Mouse (Mus musculus) hindbrain, embryonic 10.5 days (tissue): ENCODE results near the gene Samd13. TPM values are rescaled to one million over a fixed set of nuclear protein-coding genes. Genes with fewer than 3 reads are reported as not detected.

Experiments
- DNase-seq: peaks from one replicate; pipeline ENCODE4 v3.0.0-alpha.2; 2017; ENCODE audit warnings: low spot score
- H3K27ac ChIP-seq: fragments of 300-500 bp; sonication (generic); 2 replicates; pipeline ENCODE4 v1.5.1; 2016; ENCODE audit warnings: mild to moderate bottlenecking, moderate library complexity
- H3K27me3 ChIP-seq: fragments of 300-500 bp; sonication (generic); 2 replicates; pipeline ENCODE4 v1.6.1; 2016; ENCODE audit warnings: mild to moderate bottlenecking; ENCODE audit not compliant: poor library complexity, insufficient read depth, severe bottlenecking
- H3K36me3 ChIP-seq: fragments of 300-500 bp; sonication (generic); 2 replicates; pipeline ENCODE4 v1.6.1; 2016; ENCODE audit warnings: mild to moderate bottlenecking, moderate library complexity
- H3K4me1 ChIP-seq: fragments of 300-500 bp; sonication (generic); replicated peaks from 2 replicates; pipeline ENCODE4 v1.6.1; 2016; ENCODE audit warnings: mild to moderate bottlenecking
- H3K4me3 ChIP-seq: fragments of 300-500 bp; sonication (generic); 2 replicates; pipeline ENCODE4 v1.5.1; 2016; ENCODE audit warnings: mild to moderate bottlenecking, moderate library complexity
- H3K9me3 ChIP-seq: fragments of 300-500 bp; sonication (generic); 2 replicates; pipeline ENCODE4 v1.6.1; 2016; ENCODE audit warnings: mild to moderate bottlenecking, moderate library complexity
- WGBS: fragments of 180-500 bp; shearing (Covaris S2); methylation state at CpG from one replicate; pipeline ENCODE4 v1.1.7; 2016; 5-methylcytosine and 5-hydroxymethylcytosine counted together
- polyA plus RNA-seq: library from polyadenylated mRNA; unstranded; fragments of >200 nt; fragmentation: Nextera tagmentation; extraction: Ambion mirVana; gene quantifications from 2 replicates; pipeline ENCODE4 v1.2.1, GENCODE M21; 2016

Gene Samd13
- polyA plus RNA-seq, result 0.71 and 1.1 TPM in 2 replicates

GRCm38 (mm10) chr3:146684811-146685675 lies at the start of gene Samd13:
Gene Samd13 (minus strand): TSS chr3:146685592.
- H3K36me3 ChIP-seq, result no peaks in the 10 kb centered on the region
- H3K4me1 ChIP-seq, result peaks cover 12% of the 10 kb centered on the region; the same call in 1 of the 2 replicates
- H3K4me3 ChIP-seq, result peak within 1 kb of the TSS; percentile 66
- no peaks in the 10 kb centered on the region for H3K9me3 ChIP-seq
- 4% methylated on average over 50 of the region's 50 CpGs for whole genome bisulfite sequencing
- H3K27ac ChIP-seq, result peak within 1 kb of the TSS; percentile 86
- DNase-seq, result peak; percentile 78
- H3K27me3 ChIP-seq, result peaks cover 30% of the 10 kb centered on the region

- Histone ChIP-seq H3K4me3 (no peak overlapping the region), H3K36me3 (peaks cover 67% of the 10 kb centered on the region), H3K4me1 (no peaks in the 10 kb centered on the region), H3K9me3 (no peaks in the 10 kb centered on the region), H3K27ac (no peak overlapping the region), H3K27me3 (no peaks in the 10 kb centered on the region)
- DNase-seq, result no peak
- 95% methylated on average over 11 of the region's 11 CpGs for WGBS
Observed at GRCm38 (mm10) chr3:146731499-146731898, 46.1 kb upstream of the Samd13 start.

- WGBS, result 72% methylated on average over 3 of the region's 3 CpGs
- H3K4me3 ChIP-seq, result no peak overlapping the region
- no peaks in the 10 kb centered on the region for H3K27me3 ChIP-seq
- DNase-seq, result no peak
- H3K9me3 ChIP-seq, result peaks cover 5% of the 10 kb centered on the region; the same call in 1 of the 2 replicates
- H3K4me1 ChIP-seq, result peaks cover 6% of the 10 kb centered on the region; the same call in 1 of the 2 replicates
- H3K27ac ChIP-seq, result no peak overlapping the region
- H3K36me3 ChIP-seq, result peaks cover 29% of the 10 kb centered on the region
Observed at GRCm38 (mm10) chr3:146723037-146723436, 37.6 kb upstream of the Samd13 start.

- WGBS, result 80% methylated on average over 4 of the region's 4 CpGs
- Histone ChIP-seq H3K4me1 (peaks cover 6% of the 10 kb centered on the region; the same call in 1 of the 2 replicates), H3K36me3 (no peaks in the 10 kb centered on the region), H3K9me3 (no peaks in the 10 kb centered on the region), H3K27ac (no peak overlapping the region), H3K4me3 (no peak overlapping the region), H3K27me3 (no peaks in the 10 kb centered on the region)
- no peak for DNase-seq
Observed at GRCm38 (mm10) chr3:146719696-146720095, 34.3 kb upstream of the Samd13 start.

GRCm38 (mm10) chr3:146718251-146718650 lies 32.9 kb upstream of the Samd13 start:
- DNase-seq, result no peak
- no peak overlapping the region for H3K4me3 ChIP-seq
- H3K9me3 ChIP-seq, result no peaks in the 10 kb centered on the region
- H3K4me1 ChIP-seq, result peaks cover 1% of the 10 kb centered on the region; the same call in 1 of the 2 replicates
- WGBS, result 62% methylated on average over 5 of the region's 5 CpGs
- H3K27ac ChIP-seq, result no peak overlapping the region
- no peaks in the 10 kb centered on the region for H3K27me3 ChIP-seq
- no peaks in the 10 kb centered on the region for H3K36me3 ChIP-seq

- H3K9me3 ChIP-seq, result no peaks in the 10 kb centered on the region
- WGBS, result 76% methylated on average over 7 of the region's 7 CpGs
- 0 out of 2 replicates have a peak, but pooled peaks cover 3% of the 10 kb centered on the region for H3K4me1 ChIP-seq
- no peaks in the 10 kb centered on the region for H3K27me3 ChIP-seq
- H3K36me3 ChIP-seq, result no peaks in the 10 kb centered on the region
- DNase-seq, result no peak
- no peak overlapping the region for H3K4me3 ChIP-seq
- no peak overlapping the region for H3K27ac ChIP-seq
Observed at GRCm38 (mm10) chr3:146712305-146712704, 26.9 kb upstream of the Samd13 start.

GRCm38 (mm10) chr3:146711559-146711958 lies 26.2 kb upstream of the Samd13 start:
- no peaks in the 10 kb centered on the region for H3K9me3 ChIP-seq
- H3K36me3 ChIP-seq, result no peaks in the 10 kb centered on the region
- no peak overlapping the region for H3K27ac ChIP-seq
- 50% methylated on average over 6 of the region's 6 CpGs for WGBS
- H3K4me1 ChIP-seq, result 0 out of 2 replicates have a peak, but pooled peaks cover 3% of the 10 kb centered on the region
- DNase-seq, result no peak
- H3K27me3 ChIP-seq, result no peaks in the 10 kb centered on the region
- H3K4me3 ChIP-seq, result no peak overlapping the region

GRCm38 (mm10) chr3:146711084-146711483 lies 25.7 kb upstream of the Samd13 start:
- 0 out of 2 replicates have a peak, but pooled peaks cover 3% of the 10 kb centered on the region for H3K4me1 ChIP-seq
- no peak overlapping the region for H3K4me3 ChIP-seq
- no peaks in the 10 kb centered on the region for H3K36me3 ChIP-seq
- no peaks in the 10 kb centered on the region for H3K27me3 ChIP-seq
- no peak overlapping the region for H3K27ac ChIP-seq
- no peak for DNase-seq
- 76% methylated on average over 7 of the region's 7 CpGs for WGBS
- H3K9me3 ChIP-seq, result no peaks in the 10 kb centered on the region

- no peak for DNase-seq
- no peaks in the 10 kb centered on the region for H3K27me3 ChIP-seq
- H3K4me1 ChIP-seq, result 0 out of 2 replicates have a peak, but pooled peaks cover 3% of the 10 kb centered on the region
- no peaks in the 10 kb centered on the region for H3K36me3 ChIP-seq
- no peak overlapping the region for H3K4me3 ChIP-seq
- H3K27ac ChIP-seq, result no peak overlapping the region
- 94% methylated on average over 1 of the region's 1 CpGs for WGBS
- no peaks in the 10 kb centered on the region for H3K9me3 ChIP-seq
Observed at GRCm38 (mm10) chr3:146709086-146709485, 23.7 kb upstream of the Samd13 start.

GRCm38 (mm10) chr3:146708381-146708780 lies 23.0 kb upstream of the Samd13 start:
- no peaks in the 10 kb centered on the region for H3K27me3 ChIP-seq
- WGBS, result 84% methylated on average over 3 of the region's 3 CpGs
- H3K9me3 ChIP-seq, result no peaks in the 10 kb centered on the region
- H3K36me3 ChIP-seq, result no peaks in the 10 kb centered on the region
- DNase-seq, result no peak
- H3K4me1 ChIP-seq, result 0 out of 2 replicates have a peak, but pooled peaks cover 3% of the 10 kb centered on the region
- H3K27ac ChIP-seq, result no peak overlapping the region
- no peak overlapping the region for H3K4me3 ChIP-seq

GRCm38 (mm10) chr3:146704099-146704498 lies 18.7 kb upstream of the Samd13 start:
- Histone ChIP-seq H3K9me3 (no peaks in the 10 kb centered on the region), H3K4me1 (no peaks in the 10 kb centered on the region; the same call in 1 of the 2 replicates), H3K4me3 (no peak overlapping the region), H3K27ac (no peak overlapping the region), H3K27me3 (no peaks in the 10 kb centered on the region), H3K36me3 (no peaks in the 10 kb centered on the region)
- DNase-seq, result no peak
- 89% methylated on average over 4 of the region's 4 CpGs for WGBS

- Histone ChIP-seq H3K27me3 (no peaks in the 10 kb centered on the region), H3K36me3 (no peaks in the 10 kb centered on the region), H3K27ac (no peak overlapping the region), H3K9me3 (no peaks in the 10 kb centered on the region), H3K4me3 (no peak overlapping the region), H3K4me1 (peaks cover 6% of the 10 kb centered on the region)
- WGBS, result 87% methylated on average over 11 of the region's 11 CpGs
- no peak for DNase-seq
Observed at GRCm38 (mm10) chr3:146700051-146700450, 14.7 kb upstream of the Samd13 start.

- Histone ChIP-seq H3K4me3 (no peak overlapping the region), H3K27ac (peak overlapping the region; percentile 43; the same call in 1 of the 2 replicates), H3K27me3 (no peaks in the 10 kb centered on the region), H3K9me3 (no peaks in the 10 kb centered on the region), H3K36me3 (no peaks in the 10 kb centered on the region), H3K4me1 (peaks cover 6% of the 10 kb centered on the region)
- peak; percentile 8 for DNase-seq
- WGBS, result 54% methylated on average over 11 of the region's 11 CpGs
Observed at GRCm38 (mm10) chr3:146698982-146699381, 13.6 kb upstream of the Samd13 start.
